Mouse (Mus musculus): ENCODE data around the gene Ptk6.

DNA sequence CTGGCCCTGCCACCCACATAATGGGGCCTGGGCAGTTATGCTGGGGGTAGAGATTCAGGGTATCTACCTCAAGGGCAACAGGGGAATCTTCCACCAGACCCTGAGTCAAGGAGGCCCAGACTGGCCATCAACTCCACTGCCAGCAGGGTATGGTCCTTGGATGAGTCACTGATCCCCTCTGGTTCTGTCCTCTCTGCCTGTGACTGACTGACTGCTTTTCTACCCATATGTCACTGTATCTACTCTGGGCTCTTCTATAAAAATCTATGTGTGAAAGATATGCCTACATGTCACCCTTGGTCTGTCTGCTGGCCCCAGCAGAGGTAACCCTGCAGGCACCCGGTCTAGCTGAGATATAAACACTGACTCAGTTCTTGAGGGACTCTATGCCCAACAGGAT, 49.5 kb downstream of the Ptk6 start:
- TF ChIP-seq CTCF (IDR thresholded peaks at IDR 0.05; ENCODE audit: control insufficient read depth, insufficient read depth, insufficient replicate concordance, low read depth, low read length) (no peak), POLR2A (IDR thresholded peaks at IDR 0.05; ENCODE audit: control insufficient read depth, low read depth, low read length) (no peak)

Measured in testis, adult 2 months (tissue).